In genomic region chr1:186507956-186508355, GRCm38 (mm10) we compare ENCODE assay signal across 16 mouse cellular contexts.
DNase-seq lines count a peak whose midpoint lies in the region; ATAC-seq and TF ChIP-seq lines count a peak whose summit lies in the region.
"Had no signal": no experiment of that assay in that cellular context is flagged by ENCODE, and none has a peak within 500 bp of the region (broad histone marks: within the 10 kb centered on the region; RNA-seq: fewer than 3 reads in every experiment).

No protein-coding gene starts in this region.

- H3K4me3 ChIP-seq in heart, adult 2 months: no peak overlapping the region
- H3K4me3 ChIP-seq in lung, embryonic 16.5 days (ENCODE audit: low read length): no peak overlapping the region
- no peak overlapping the region for H3K4me3 ChIP-seq in lung, adult 2 months (replicated peaks; ENCODE audit: extremely low read depth, low read depth, low read length)
- H3K4me3 ChIP-seq in limb, embryonic 13.5 days: no peak overlapping the region
- H3K4me3 ChIP-seq: hindbrain, embryonic 15.5 days had no signal

- H3K27me3 ChIP-seq in heart, adult 2 months (ENCODE audit: control insufficient read depth, insufficient read depth, low read length): no peaks in the 10 kb centered on the region
- H3K27me3 ChIP-seq in lung, embryonic 16.5 days (ENCODE audit: control insufficient read depth, insufficient read depth, low read depth, low read length): no peaks in the 10 kb centered on the region
- no peaks in the 10 kb centered on the region for H3K27me3 ChIP-seq in limb, embryonic 13.5 days
- H3K27me3 ChIP-seq: hindbrain, embryonic 15.5 days had no signal

- DNase-seq in heart, adult 2 months: no peak
- DNase-seq in heart, postnatal 25 days (ENCODE audit: low spot score): no peak
- no peak for DNase-seq in lung, adult 2 months
- no peak for DNase-seq in yolk sac, embryonic 10.5 days (ENCODE audit: low spot score)
- no peak for DNase-seq in gastrocnemius, postnatal 36 days
- no peak for DNase-seq in c-Kit-positive CD71-positive TER-119-positive erythroid progenitor cells, embryonic 14.5 days (ENCODE audit: low spot score)
- DNase-seq: adrenal gland, postnatal 36 days; cerebellum, adult 11-12 months; gastrocnemius, postnatal 14 days; right cerebral cortex, postnatal 25 days; thymus, adult 18-20 months had no signal

- ATAC-seq in lung, embryonic 16.5 days (ENCODE audit: low read depth): peak; percentile 80
- ATAC-seq in limb, embryonic 13.5 days (ENCODE audit: low FRiP score, low read depth): no peak
- ATAC-seq: forebrain, embryonic 14.5 days had no signal

- no peak overlapping the region for H3K4me2 ChIP-seq in lung, embryonic 16.5 days (ENCODE audit: low read depth, low read length)
- no peak overlapping the region for H3K4me2 ChIP-seq in limb, embryonic 13.5 days (replicated peaks)
- H3K4me2 ChIP-seq: hindbrain, embryonic 15.5 days had no signal

- no peak overlapping the region for H3K9ac ChIP-seq in heart, adult 2 months (ENCODE audit: low read depth, low read length)
- H3K9ac ChIP-seq in lung, embryonic 16.5 days (ENCODE audit: low read length): no peak overlapping the region
- H3K9ac ChIP-seq in limb, embryonic 13.5 days: no peak overlapping the region
- H3K9ac ChIP-seq: hindbrain, embryonic 15.5 days had no signal

- TF ChIP-seq CTCF in heart, adult 2 months (IDR thresholded peaks at IDR 0.05): no peak
- TF ChIP-seq CTCF in lung, adult 2 months (IDR thresholded peaks at IDR 0.05; ENCODE audit: insufficient read depth, low read length): no peak

- no peaks in the 10 kb centered on the region for H3K79me2 ChIP-seq in heart, adult 2 months (replicated peaks; ENCODE audit: control insufficient read depth, insufficient read depth, low read length)

- H3K27ac ChIP-seq in heart, adult 2 months: peak overlapping the region; percentile 9; the same call in 1 of the 2 replicates
- 0 out of 2 replicates have a peak overlapping the region, but pooled peaks have one; percentile 5 for H3K27ac ChIP-seq in lung, embryonic 16.5 days (ENCODE audit: low read length)
- H3K27ac ChIP-seq in limb, embryonic 13.5 days: peak overlapping the region; percentile 72
- H3K27ac ChIP-seq: hindbrain, embryonic 15.5 days; kidney, postnatal 0 days had no signal

- TF ChIP-seq POLR2A in heart, adult 2 months (IDR thresholded peaks at IDR 0.05; ENCODE audit: insufficient read depth, low read depth, low read length): no peak
- no peak for TF ChIP-seq POLR2A in lung, adult 2 months (IDR thresholded peaks at IDR 0.05; ENCODE audit: borderline replicate concordance, extremely low read depth, low read depth, low read length)

- H3K4me1 ChIP-seq in heart, adult 2 months (ENCODE audit: control insufficient read depth, insufficient read depth, low read length): no peaks in the 10 kb centered on the region
- H3K4me1 ChIP-seq in lung, embryonic 16.5 days (replicated peaks; ENCODE audit: control insufficient read depth, insufficient read depth, low read length): peaks cover 5% of the 10 kb centered on the region; the same call in 1 of the 2 replicates
- H3K4me1 ChIP-seq in lung, adult 2 months (ENCODE audit: control insufficient read depth, insufficient read depth, low read length): no peaks in the 10 kb centered on the region; the same call in 1 of the 2 replicates
- peaks cover 26% of the 10 kb centered on the region for H3K4me1 ChIP-seq in limb, embryonic 13.5 days
- H3K4me1 ChIP-seq: hindbrain, embryonic 15.5 days had no signal

- intact Hi-C loops in heart, adult 2 months (cut with DNase I): no loop called here
- intact Hi-C loops in heart, postnatal 25 days (cut with DNase I): no loop called here
- intact Hi-C loops in gastrocnemius, postnatal 36 days (cut with DNase I): no loop called here

- TF ChIP-seq EP300 in heart, adult 2 months (IDR thresholded peaks at IDR 0.05; ENCODE audit: insufficient read depth, low read depth, low read length): no peak

- no peaks in the 10 kb centered on the region for H3K36me3 ChIP-seq in heart, adult 2 months (ENCODE audit: control insufficient read depth, insufficient read depth, low read length)
- no peaks in the 10 kb centered on the region for H3K36me3 ChIP-seq in lung, embryonic 16.5 days (ENCODE audit: control insufficient read depth, insufficient read depth, low read length)
- H3K36me3 ChIP-seq in limb, embryonic 13.5 days: no peaks in the 10 kb centered on the region
- H3K36me3 ChIP-seq: hindbrain, embryonic 15.5 days had no signal

- 64% methylated on average over 8 of the region's 8 CpGs for WGBS in heart, adult 2 months
- WGBS in lung, embryonic 16.5 days: 37% methylated on average over 8 of the region's 8 CpGs
- 60% methylated on average over 8 of the region's 8 CpGs for WGBS in lung, adult 2 months
- WGBS in limb, embryonic 13.5 days: 62% methylated on average over 8 of the region's 8 CpGs

- H3K9me3 ChIP-seq in lung, embryonic 16.5 days (ENCODE audit: control insufficient read depth, low read length): no peaks in the 10 kb centered on the region
- H3K9me3 ChIP-seq in limb, embryonic 13.5 days: no peaks in the 10 kb centered on the region
- H3K9me3 ChIP-seq: hindbrain, embryonic 15.5 days had no signal

Comparison
In these comparisons a context has a peak if more than half of its experiments do, and no peak if none do; other contexts are left out.
1. H3K27ac ChIP-seq: peak in every context shown above with its lines; median percentile 72 in limb, embryonic 13.5 days; 9 in heart, adult 2 months; 5 in lung, embryonic 16.5 days.